Mouse (Mus musculus): Measurements from ENCODE around the gene Fto. TPM values are rescaled to one million over a fixed set of nuclear protein-coding genes. Genes with fewer than 3 reads are reported as not detected.

The Fto gene
- polyA plus RNA-seq, 1 experiment, result 39.7 TPM

DNA sequence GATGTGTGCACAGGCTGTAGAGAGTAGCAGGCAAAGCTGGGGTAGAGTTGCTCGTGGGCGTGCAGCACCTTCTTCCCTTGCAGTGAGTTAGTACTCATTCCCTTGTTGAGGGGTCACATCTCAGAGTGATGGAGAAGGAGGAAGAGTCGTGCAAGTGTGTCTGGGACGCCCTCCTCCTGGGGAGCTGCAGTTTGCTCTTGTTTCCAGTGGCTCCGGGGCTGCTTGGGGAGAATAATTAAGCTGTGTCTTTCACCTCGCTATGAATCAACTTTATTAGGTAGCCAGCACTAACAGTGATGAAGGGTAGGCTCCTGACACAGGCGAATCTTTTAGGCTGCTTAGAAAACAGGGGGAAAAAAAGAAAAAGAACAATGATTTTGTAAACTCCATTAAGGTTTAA, 203.1 kb downstream of the Fto start:
- H3K4me1 ChIP-seq (ENCODE audit: control insufficient read depth, insufficient read depth, low read length), result no peaks in the 10 kb centered on the region; the same call in 1 of the 2 replicates
- 89% methylated on average over 7 of the region's 7 CpGs for WGBS
- no peak for DNase-seq
- H3K4me3 ChIP-seq (replicated peaks; ENCODE audit: extremely low read depth, low read depth, low read length), result no peak overlapping the region
- TF ChIP-seq POLR2A (IDR thresholded peaks at IDR 0.05; ENCODE audit: borderline replicate concordance, extremely low read depth, low read depth, low read length) (no peak), CTCF (IDR thresholded peaks at IDR 0.05; ENCODE audit: insufficient read depth, low read length) (no peak)

DNA sequence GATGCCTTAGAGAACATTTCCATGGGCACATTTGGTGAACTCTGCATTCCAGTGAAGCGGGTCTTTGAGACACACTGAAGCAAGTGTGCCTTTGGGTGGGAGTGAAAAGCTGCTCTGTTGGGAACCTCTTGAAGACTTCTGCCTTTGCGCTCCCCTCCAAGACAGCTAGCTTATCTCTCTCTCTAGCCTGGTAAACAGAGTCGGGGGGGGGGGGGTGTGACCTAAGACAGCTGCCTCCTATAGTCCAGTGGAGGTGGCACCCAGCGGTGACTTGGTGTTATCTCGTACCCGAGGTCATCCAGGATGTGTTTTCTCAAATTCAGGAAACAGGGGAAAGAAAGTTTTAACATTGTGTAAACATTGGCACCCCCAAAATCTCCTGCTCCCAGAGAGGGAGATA, 204.8 kb downstream of the Fto start:
- WGBS, result 36% methylated on average over 6 of the region's 6 CpGs
- Histone ChIP-seq H3K4me3 (replicated peaks; ENCODE audit: extremely low read depth, low read depth, low read length) (no peak overlapping the region), H3K4me1 (ENCODE audit: control insufficient read depth, insufficient read depth, low read length) (peaks cover 2% of the 10 kb centered on the region; the same call in 1 of the 2 replicates)
- TF ChIP-seq POLR2A (IDR thresholded peaks at IDR 0.05; ENCODE audit: borderline replicate concordance, extremely low read depth, low read depth, low read length), result no peak
- no peak for TF ChIP-seq CTCF (IDR thresholded peaks at IDR 0.05; ENCODE audit: insufficient read depth, low read length)
- DNase-seq, result no peak

DNA sequence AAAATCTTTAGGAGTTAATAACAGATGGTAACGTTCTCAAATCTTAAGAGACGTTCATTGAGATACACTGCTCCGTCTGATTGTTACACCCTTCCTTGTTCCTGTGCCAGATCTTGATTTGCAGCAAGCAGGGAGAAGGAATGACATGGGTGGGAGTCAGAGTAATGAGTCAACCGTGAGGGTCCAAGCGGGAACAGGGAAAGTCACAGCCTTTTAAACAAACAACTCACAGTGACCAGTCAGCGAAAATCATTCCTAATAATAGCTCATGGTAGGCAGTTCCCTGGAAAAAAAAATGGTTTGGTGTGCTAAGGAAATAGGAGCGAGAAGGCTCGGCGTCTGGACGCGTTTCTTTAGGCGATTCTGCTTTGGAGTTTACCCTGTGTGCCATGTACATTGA, 208.9 kb downstream of the Fto start:
- Histone ChIP-seq H3K4me1 (ENCODE audit: control insufficient read depth, insufficient read depth, low read length) (peaks cover 2% of the 10 kb centered on the region; the same call in 1 of the 2 replicates), H3K4me3 (replicated peaks; ENCODE audit: extremely low read depth, low read depth, low read length) (no peak overlapping the region)
- TF ChIP-seq POLR2A (IDR thresholded peaks at IDR 0.05; ENCODE audit: borderline replicate concordance, extremely low read depth, low read depth, low read length), result no peak
- no peak for TF ChIP-seq CTCF (IDR thresholded peaks at IDR 0.05; ENCODE audit: insufficient read depth, low read length)
- WGBS, result 49% methylated on average over 12 of the region's 12 CpGs
- DNase-seq, result no peak

- no peak overlapping the region for H3K4me3 ChIP-seq (replicated peaks; ENCODE audit: extremely low read depth, low read depth, low read length)
- TF ChIP-seq CTCF (IDR thresholded peaks at IDR 0.05; ENCODE audit: insufficient read depth, low read length) (no peak), POLR2A (IDR thresholded peaks at IDR 0.05; ENCODE audit: borderline replicate concordance, extremely low read depth, low read depth, low read length) (no peak)
- 85% methylated on average over 16 of the region's 16 CpGs for WGBS
- DNase-seq, result no peak
- 0 out of 2 replicates have a peak, but pooled peaks cover 2% of the 10 kb centered on the region for H3K4me1 ChIP-seq (ENCODE audit: control insufficient read depth, insufficient read depth, low read length)
These were observed 210.9 kb downstream of the Fto start for GRCm38 (mm10) chr8:91524056-91524864.

GRCm38 (mm10) chr8:91524865-91525250, 211.5 kb downstream of the Fto start:
- Histone ChIP-seq H3K4me1 (ENCODE audit: control insufficient read depth, insufficient read depth, low read length) (0 out of 2 replicates have a peak, but pooled peaks cover 2% of the 10 kb centered on the region), H3K4me3 (replicated peaks; ENCODE audit: extremely low read depth, low read depth, low read length) (no peak overlapping the region)
- no peak for DNase-seq
- TF ChIP-seq CTCF (IDR thresholded peaks at IDR 0.05; ENCODE audit: insufficient read depth, low read length) (no peak), POLR2A (IDR thresholded peaks at IDR 0.05; ENCODE audit: borderline replicate concordance, extremely low read depth, low read depth, low read length) (no peak)
- WGBS, result 70% methylated on average over 4 of the region's 4 CpGs

DNA sequence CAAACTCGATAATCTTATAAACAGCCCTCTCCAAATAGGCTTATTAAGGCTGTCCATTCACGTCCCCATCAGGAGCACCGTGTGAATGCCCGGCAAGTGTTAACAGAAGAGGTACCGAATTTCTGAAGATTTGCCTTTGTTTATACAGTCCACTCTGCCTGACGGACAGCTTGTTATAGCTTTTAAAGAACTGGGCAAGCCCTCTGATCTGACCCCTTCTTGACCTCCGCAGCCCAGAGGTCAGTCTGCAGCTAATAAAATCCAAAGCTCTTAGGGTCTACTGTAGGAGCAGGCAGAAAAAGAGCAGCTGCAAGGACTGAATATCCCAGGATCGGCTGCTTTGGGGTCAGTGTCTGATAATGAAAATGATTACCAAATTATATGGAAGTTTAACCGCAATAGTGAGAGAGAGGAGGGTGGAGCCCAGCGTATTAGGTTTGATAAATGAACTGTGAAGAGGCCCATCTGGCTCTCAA, 212.1 kb downstream of the Fto start:
- Histone ChIP-seq H3K4me1 (ENCODE audit: control insufficient read depth, insufficient read depth, low read length) (0 out of 2 replicates have a peak, but pooled peaks cover 2% of the 10 kb centered on the region), H3K4me3 (replicated peaks; ENCODE audit: extremely low read depth, low read depth, low read length) (no peak overlapping the region)
- no peak for TF ChIP-seq POLR2A (IDR thresholded peaks at IDR 0.05; ENCODE audit: borderline replicate concordance, extremely low read depth, low read depth, low read length)
- TF ChIP-seq CTCF (IDR thresholded peaks at IDR 0.05; ENCODE audit: insufficient read depth, low read length), result no peak
- no peak for DNase-seq
- 63% methylated on average over 10 of the region's 10 CpGs for WGBS

- no peak for DNase-seq
- WGBS, result 55% methylated on average over 2 of the region's 2 CpGs
- TF ChIP-seq CTCF (IDR thresholded peaks at IDR 0.05; ENCODE audit: insufficient read depth, low read length) (no peak), POLR2A (IDR thresholded peaks at IDR 0.05; ENCODE audit: borderline replicate concordance, extremely low read depth, low read depth, low read length) (no peak)
- Histone ChIP-seq H3K4me1 (ENCODE audit: control insufficient read depth, insufficient read depth, low read length) (no peaks in the 10 kb centered on the region), H3K4me3 (replicated peaks; ENCODE audit: extremely low read depth, low read depth, low read length) (no peak overlapping the region)
These were observed 215.6 kb downstream of the Fto start for GRCm38 (mm10) chr8:91528967-91529366.

- Histone ChIP-seq H3K4me3 (replicated peaks; ENCODE audit: extremely low read depth, low read depth, low read length) (no peak overlapping the region), H3K4me1 (ENCODE audit: control insufficient read depth, insufficient read depth, low read length) (no peaks in the 10 kb centered on the region)
- DNase-seq, result no peak
- TF ChIP-seq CTCF (IDR thresholded peaks at IDR 0.05; ENCODE audit: insufficient read depth, low read length) (no peak), POLR2A (IDR thresholded peaks at IDR 0.05; ENCODE audit: borderline replicate concordance, extremely low read depth, low read depth, low read length) (no peak)
- 80% methylated on average over 5 of the region's 5 CpGs for WGBS
These were observed 216.4 kb downstream of the Fto start for GRCm38 (mm10) chr8:91529699-91530098.

GRCm38 (mm10) chr8:91530656-91531055, 217.3 kb downstream of the Fto start:
- DNase-seq, result no peak
- 84% methylated on average over 8 of the region's 8 CpGs for WGBS

GRCm38 (mm10) chr8:91531971-91532370, 218.6 kb downstream of the Fto start:
- no peak for TF ChIP-seq POLR2A (IDR thresholded peaks at IDR 0.05; ENCODE audit: borderline replicate concordance, extremely low read depth, low read depth, low read length)
- TF ChIP-seq CTCF (IDR thresholded peaks at IDR 0.05; ENCODE audit: insufficient read depth, low read length), result peak; percentile 85
- H3K4me3 ChIP-seq (replicated peaks; ENCODE audit: extremely low read depth, low read depth, low read length), result no peak overlapping the region
- H3K4me1 ChIP-seq (ENCODE audit: control insufficient read depth, insufficient read depth, low read length), result no peaks in the 10 kb centered on the region
- WGBS, result 31% methylated on average over 8 of the region's 8 CpGs
- DNase-seq, result peak; percentile 81

More at GRCm38 (mm10) chr8:91530656-91531055, 217.3 kb downstream of the Fto start:
- TF ChIP-seq POLR2A (IDR thresholded peaks at IDR 0.05; ENCODE audit: borderline replicate concordance, extremely low read depth, low read depth, low read length), result no peak
- TF ChIP-seq CTCF (IDR thresholded peaks at IDR 0.05; ENCODE audit: insufficient read depth, low read length), result no peak
- Histone ChIP-seq H3K4me3 (replicated peaks; ENCODE audit: extremely low read depth, low read depth, low read length) (no peak overlapping the region), H3K4me1 (ENCODE audit: control insufficient read depth, insufficient read depth, low read length) (no peaks in the 10 kb centered on the region)

Measured in lung, adult 2 months (tissue).